Mouse (Mus musculus) brain, embryonic 14.5 days (tissue): ENCODE data around the gene Enpp5.

Source experiments
- CTCF ChIP-seq: fragments of 200-500 bp; IDR thresholded peaks from 2 replicates; pipeline ENCODE4 v1.5.1; 2012; ENCODE audit warnings: inconsistent platforms, mild to moderate bottlenecking, moderate library complexity, borderline replicate concordance; ENCODE audit not compliant: insufficient read depth, insufficient read length; ENCODE audit errors: extremely low read depth
- POLR2A ChIP-seq: fragments of 200-500 bp; IDR thresholded peaks from 2 replicates; pipeline ENCODE4 v1.6.1; 2012; ENCODE audit warnings: mild to moderate bottlenecking, inconsistent platforms, borderline replicate concordance; ENCODE audit not compliant: poor library complexity, insufficient read depth, insufficient read length, severe bottlenecking; ENCODE audit errors: extremely low read depth

- TF ChIP-seq CTCF (no peak), POLR2A (no peak)
These were observed 21.5 kb upstream of the Enpp5 start for GRCm38 (mm10) chr17:44057123-44057522.
